26 mouse cellular contexts compared by ENCODE assay signal in genomic region chr11:4752836-4753235, GRCm38 (mm10). TPM values are rescaled to one million over a fixed set of nuclear protein-coding genes. Genes with fewer than 3 reads are reported as not detected.
DNase-seq lines count a peak whose midpoint lies in the region; ATAC-seq lines count a peak whose summit lies in the region.
"Had no signal": no experiment of that assay in that cellular context is flagged by ENCODE, and none has a peak within 500 bp of the region (broad histone marks: within the 10 kb centered on the region; RNA-seq: fewer than 3 reads in every experiment).

No protein-coding gene starts in this region.

- WGBS in hindbrain, embryonic 12.5 days, result 39% methylated on average over 10 of the region's 10 CpGs
- WGBS in hindbrain, embryonic 11.5 days, result 56% methylated on average over 10 of the region's 10 CpGs
- WGBS in neural tube, embryonic 13.5 days, result 21% methylated on average over 10 of the region's 10 CpGs

- H3K36me3 ChIP-seq in hindbrain, embryonic 12.5 days, result no peaks in the 10 kb centered on the region
- no peaks in the 10 kb centered on the region for H3K36me3 ChIP-seq in hindbrain, embryonic 11.5 days (ENCODE audit: control insufficient read depth, insufficient read depth, low read length)
- H3K36me3 ChIP-seq in neural tube, embryonic 13.5 days, result no peaks in the 10 kb centered on the region
- H3K36me3 ChIP-seq: embryonic facial prominence, embryonic 10.5 days; embryonic facial prominence, embryonic 13.5 days; G1E; intestine, embryonic 15.5 days had no signal

- H3K4me2 ChIP-seq in hindbrain, embryonic 12.5 days (replicated peaks), result no peak overlapping the region
- no peak overlapping the region for H3K4me2 ChIP-seq in hindbrain, embryonic 11.5 days (replicated peaks; ENCODE audit: low read depth, low read length)
- 0 out of 2 replicates have a peak overlapping the region, but pooled peaks have one; percentile 3 for H3K4me2 ChIP-seq in neural tube, embryonic 13.5 days
- H3K4me2 ChIP-seq: embryonic facial prominence, embryonic 13.5 days; heart, embryonic 11.5 days; intestine, embryonic 15.5 days had no signal

- no peak for DNase-seq in hindbrain, embryonic 11.5 days (ENCODE audit: low spot score)
- DNase-seq in neural tube, embryonic 10.5 days (ENCODE audit: extremely low spot score, low spot score), result no peak
- peak; percentile 82 for DNase-seq in retina, postnatal 1 day
- DNase-seq in testis, postnatal 14 days (ENCODE audit: low spot score), result no peak
- DNase-seq: adrenal gland, adult 2 months; adrenal gland, postnatal 14 days; B cell, adult 2 months; cerebellum, adult 11 months; cerebellum, adult 2 months; cerebellum, postnatal 10 days; cerebellum, postnatal 36 days; embryo, embryonic 11 days; forebrain, postnatal 0 days; gastrocnemius, adult 2 months; gastrocnemius, postnatal 14 days; heart, adult 11 months had no signal

- no peak overlapping the region for H3K27ac ChIP-seq in hindbrain, embryonic 12.5 days
- H3K27ac ChIP-seq in hindbrain, embryonic 11.5 days (ENCODE audit: low read depth, low read length), result no peak overlapping the region
- H3K27ac ChIP-seq in neural tube, embryonic 13.5 days (replicated peaks), result peak overlapping the region; percentile 69
- H3K27ac ChIP-seq: embryonic facial prominence, embryonic 10.5 days; embryonic facial prominence, embryonic 13.5 days; gastrocnemius, adult 2 months; intestine, embryonic 15.5 days had no signal

- ATAC-seq in hindbrain, embryonic 12.5 days (ENCODE audit: low FRiP score), result 0 out of 2 replicates have a peak, but pooled peaks have one; percentile 18
- no peak for ATAC-seq in hindbrain, embryonic 11.5 days (ENCODE audit: low FRiP score)
- peak; percentile 38; the same call in 1 of the 2 replicates for ATAC-seq in neural tube, embryonic 13.5 days (ENCODE audit: low read depth)
- ATAC-seq: forebrain, embryonic 14.5 days; forebrain, postnatal 0 days; hindbrain, embryonic 16.5 days; intestine, embryonic 15.5 days had no signal

- H3K4me1 ChIP-seq in hindbrain, embryonic 12.5 days, result peaks cover 25% of the 10 kb centered on the region
- no peaks in the 10 kb centered on the region for H3K4me1 ChIP-seq in hindbrain, embryonic 11.5 days (replicated peaks; ENCODE audit: control insufficient read depth, insufficient read depth, low read length)
- H3K4me1 ChIP-seq in neural tube, embryonic 13.5 days (replicated peaks), result peaks cover 66% of the 10 kb centered on the region
- H3K4me1 ChIP-seq: embryonic facial prominence, embryonic 13.5 days; intestine, embryonic 15.5 days had no signal

- no peaks in the 10 kb centered on the region; the same call in 1 of the 2 replicates for H3K9me3 ChIP-seq in hindbrain, embryonic 12.5 days (replicated peaks)
- no peaks in the 10 kb centered on the region for H3K9me3 ChIP-seq in hindbrain, embryonic 11.5 days (ENCODE audit: control insufficient read depth, low read length)
- H3K9me3 ChIP-seq in neural tube, embryonic 13.5 days, result 0 out of 2 replicates have a peak, but pooled peaks cover 2% of the 10 kb centered on the region
- H3K9me3 ChIP-seq: embryonic facial prominence, embryonic 13.5 days; intestine, embryonic 15.5 days had no signal

- H3K9ac ChIP-seq in hindbrain, embryonic 12.5 days, result no peak overlapping the region
- no peak overlapping the region for H3K9ac ChIP-seq in hindbrain, embryonic 11.5 days (ENCODE audit: low read depth, low read length)
- H3K9ac ChIP-seq in neural tube, embryonic 13.5 days, result no peak overlapping the region
- H3K9ac ChIP-seq: embryonic facial prominence, embryonic 13.5 days; forebrain, postnatal 0 days; intestine, embryonic 15.5 days had no signal

- no peak overlapping the region for H3K4me3 ChIP-seq in hindbrain, embryonic 12.5 days
- no peak overlapping the region for H3K4me3 ChIP-seq in hindbrain, embryonic 11.5 days (ENCODE audit: low read depth, low read length)
- H3K4me3 ChIP-seq in neural tube, embryonic 13.5 days, result no peak overlapping the region
- H3K4me3 ChIP-seq: embryonic facial prominence, embryonic 10.5 days; embryonic facial prominence, embryonic 13.5 days; erythroblast, embryonic 14.5 days; gastrocnemius, adult 2 months; intestine, embryonic 15.5 days had no signal

- peaks cover 29% of the 10 kb centered on the region for H3K27me3 ChIP-seq in hindbrain, embryonic 12.5 days
- peaks cover 21% of the 10 kb centered on the region for H3K27me3 ChIP-seq in hindbrain, embryonic 11.5 days (ENCODE audit: control insufficient read depth, insufficient read depth, low read length)
- peaks cover 40% of the 10 kb centered on the region for H3K27me3 ChIP-seq in neural tube, embryonic 13.5 days

RNA-seq across cellular contexts. Expression of gene Cabp7, which starts 6.3 kb away (rescaled TPM):
- polyA plus RNA-seq in hindbrain, embryonic 12.5 days (2016; fragmentation: Nextera tagmentation; extraction: Ambion mirVana), result 1.7 and 2.1 TPM in 2 replicates
- polyA plus RNA-seq in hindbrain, embryonic 11.5 days (2014; fragmentation: Nextera tagmentation; extraction: Ambion mirVana), result 0.90 and 1.0 TPM in 2 replicates
- 2.7 and 3.3 TPM in 2 replicates for polyA plus RNA-seq in neural tube, embryonic 13.5 days (2015; fragmentation: Nextera tagmentation; extraction: Ambion mirVana)
- polyA plus RNA-seq: erythroblast, embryonic 14.5 days; G1E had no signal

RNA-seq across cellular contexts. Expression of gene Zmat5, which starts 48.4 kb away (rescaled TPM):
- 64.6 and 68.9 TPM in 2 replicates for polyA plus RNA-seq in hindbrain, embryonic 12.5 days (2016; fragmentation: Nextera tagmentation; extraction: Ambion mirVana)
- 80.8 and 82.6 TPM in 2 replicates for polyA plus RNA-seq in hindbrain, embryonic 11.5 days (2014; fragmentation: Nextera tagmentation; extraction: Ambion mirVana)
- 61.5 and 72.6 TPM in 2 replicates for polyA plus RNA-seq in neural tube, embryonic 13.5 days (2015; fragmentation: Nextera tagmentation; extraction: Ambion mirVana)

RNA-seq across cellular contexts. Expression of gene Uqcr10, which starts 48.7 kb away (rescaled TPM):
- 444 and 517 TPM in 2 replicates for polyA plus RNA-seq in hindbrain, embryonic 12.5 days (2016; fragmentation: Nextera tagmentation; extraction: Ambion mirVana)
- 533 and 550 TPM in 2 replicates for polyA plus RNA-seq in hindbrain, embryonic 11.5 days (2014; fragmentation: Nextera tagmentation; extraction: Ambion mirVana)
- polyA plus RNA-seq in neural tube, embryonic 13.5 days (2015; fragmentation: Nextera tagmentation; extraction: Ambion mirVana), result 595 and 628 TPM in 2 replicates
